In genomic region chr17:15009706-15010413, GRCm38 (mm10) we compare ENCODE assay signal across 8 mouse cellular contexts. TPM values are rescaled to one million over a fixed set of nuclear protein-coding genes. Genes with fewer than 3 reads are reported as not detected.
A peak's percentile ranks its signal among the peaks of the same experiment; 100 is the strongest.
DNase-seq lines count a peak whose midpoint lies in the region; ATAC-seq and TF ChIP-seq lines count a peak whose summit lies in the region.
"Not testable (repeated sequence)": the region's sequence is repeated elsewhere in the genome, so short reads cannot be mapped to it uniquely, and the experiment has no call there.

Gene Gm3435, plus strand, starts transcription at chr17:15010176.

- H3K27me3 ChIP-seq in embryonic facial prominence, embryonic 13.5 days; forebrain, postnatal 0 days (ENCODE audit: insufficient read depth, low read length); hindbrain, embryonic 11.5 days (ENCODE audit: control insufficient read depth, insufficient read depth, low read length); kidney, embryonic 14.5 days (ENCODE audit: control insufficient read depth, insufficient read depth, low read length); liver, embryonic 14.5 days (ENCODE audit: control insufficient read depth, insufficient read depth, low read length); midbrain, embryonic 11.5 days (ENCODE audit: control insufficient read depth, insufficient read depth, low read length); neural tube, embryonic 15.5 days (replicated peaks): not testable (repeated sequence)

- no CpG with 5 or more reads among the region's 60 CpGs for WGBS in embryonic facial prominence, embryonic 13.5 days
- WGBS in forebrain, postnatal 0 days, result no CpG with 5 or more reads among the region's 60 CpGs
- WGBS in hindbrain, embryonic 11.5 days, result no CpG with 5 or more reads among the region's 60 CpGs
- no CpG with 5 or more reads among the region's 60 CpGs for WGBS in kidney, embryonic 14.5 days
- no CpG with 5 or more reads among the region's 60 CpGs for WGBS in liver, embryonic 14.5 days (ENCODE audit: insufficient replicate concordance)
- WGBS in midbrain, embryonic 11.5 days, result no CpG with 5 or more reads among the region's 60 CpGs
- WGBS in neural tube, embryonic 15.5 days, result no CpG with 5 or more reads among the region's 60 CpGs

- not testable (repeated sequence) for H3K9ac ChIP-seq in embryonic facial prominence, embryonic 13.5 days; forebrain, postnatal 0 days; hindbrain, embryonic 11.5 days (ENCODE audit: low read depth, low read length); kidney, embryonic 14.5 days (ENCODE audit: low read depth, low read length); liver, embryonic 14.5 days (replicated peaks); midbrain, embryonic 11.5 days (ENCODE audit: low read length); neural tube, embryonic 15.5 days (replicated peaks)

- not testable (repeated sequence) for TF ChIP-seq EP300 in liver, embryonic 14.5 days (IDR thresholded peaks at IDR 0.05; ENCODE audit: low read depth)

- DNase-seq in forebrain, postnatal 0 days; hindbrain, embryonic 11.5 days (ENCODE audit: low spot score); liver, embryonic 14.5 days (ENCODE audit: low read depth in 3 of 3, low spot score in 3 of 3); midbrain, embryonic 11.5 days (ENCODE audit: low spot score, missing footprints): not testable (repeated sequence)

- H3K4me3 ChIP-seq in embryonic facial prominence, embryonic 13.5 days; forebrain, postnatal 0 days (ENCODE audit: low read depth, low read length); hindbrain, embryonic 11.5 days (ENCODE audit: low read depth, low read length); kidney, embryonic 14.5 days (ENCODE audit: low read length); liver, embryonic 14.5 days (ENCODE audit: insufficient read depth in 1 of 2, low read depth in 2 of 2, low read length in 2 of 2); midbrain, embryonic 11.5 days (ENCODE audit: low read depth, low read length); neural tube, embryonic 15.5 days (replicated peaks): not testable (repeated sequence)

- TF ChIP-seq CTCF in forebrain, postnatal 0 days (IDR thresholded peaks at IDR 0.05; ENCODE audit: low read depth); liver, embryonic 14.5 days (IDR thresholded peaks at IDR 0.05; ENCODE audit: low read depth): not testable (repeated sequence)

- H3K4me1 ChIP-seq in embryonic facial prominence, embryonic 13.5 days; forebrain, postnatal 0 days (ENCODE audit: insufficient read depth); hindbrain, embryonic 11.5 days (replicated peaks; ENCODE audit: control insufficient read depth, insufficient read depth, low read length); kidney, embryonic 14.5 days (ENCODE audit: control insufficient read depth, insufficient read depth, low read length); liver, embryonic 14.5 days (replicated peaks; ENCODE audit: control insufficient read depth in 2 of 2, insufficient read depth in 2 of 2, low read length in 1 of 2); midbrain, embryonic 11.5 days (ENCODE audit: control insufficient read depth, insufficient read depth, low read length); neural tube, embryonic 15.5 days: not testable (repeated sequence)

- H3K9me3 ChIP-seq in embryonic facial prominence, embryonic 13.5 days; forebrain, postnatal 0 days (ENCODE audit: low read length); hindbrain, embryonic 11.5 days (ENCODE audit: control insufficient read depth, low read length); kidney, embryonic 14.5 days (ENCODE audit: control insufficient read depth, low read length); liver, embryonic 14.5 days (ENCODE audit: control insufficient read depth, low read length); midbrain, embryonic 11.5 days (ENCODE audit: control insufficient read depth, low read length); neural tube, embryonic 15.5 days (replicated peaks): not testable (repeated sequence)

- peak; percentile 91 for ATAC-seq in CD4-positive, CD25-positive, alpha-beta regulatory T cell, adult 4 months
- peak; percentile 96 for ATAC-seq in embryonic facial prominence, embryonic 13.5 days (ENCODE audit: insufficient number of reproducible peaks, insufficient read depth, low FRiP score, low TSS enrichment, low read depth)
- peak; percentile 99 for ATAC-seq in forebrain, postnatal 0 days
- peak; percentile 99 for ATAC-seq in hindbrain, embryonic 11.5 days (ENCODE audit: low FRiP score)
- ATAC-seq in kidney, embryonic 14.5 days (ENCODE audit: low FRiP score, low TSS enrichment), result peak; percentile 99
- peak; percentile 96 for ATAC-seq in liver, embryonic 14.5 days (ENCODE audit: insufficient read depth)
- ATAC-seq in midbrain, embryonic 11.5 days (ENCODE audit: low FRiP score), result peak; percentile 98
- ATAC-seq in neural tube, embryonic 15.5 days (ENCODE audit: low FRiP score), result peak; percentile 97

- not testable (repeated sequence) for H3K4me2 ChIP-seq in embryonic facial prominence, embryonic 13.5 days; forebrain, postnatal 0 days (ENCODE audit: low read depth); hindbrain, embryonic 11.5 days (replicated peaks; ENCODE audit: low read depth, low read length); kidney, embryonic 14.5 days (replicated peaks; ENCODE audit: low read depth, low read length); liver, embryonic 14.5 days (ENCODE audit: low read depth); midbrain, embryonic 11.5 days; neural tube, embryonic 15.5 days

- H3K27ac ChIP-seq in embryonic facial prominence, embryonic 13.5 days; forebrain, postnatal 0 days (ENCODE audit: low read depth, low read length); hindbrain, embryonic 11.5 days (ENCODE audit: low read depth, low read length); kidney, embryonic 14.5 days (ENCODE audit: low read depth, low read length); liver, embryonic 14.5 days; midbrain, embryonic 11.5 days (ENCODE audit: low read depth, low read length); neural tube, embryonic 15.5 days (replicated peaks): not testable (repeated sequence)

- not testable (repeated sequence) for H3K36me3 ChIP-seq in embryonic facial prominence, embryonic 13.5 days; forebrain, postnatal 0 days (ENCODE audit: insufficient read depth); hindbrain, embryonic 11.5 days (ENCODE audit: control insufficient read depth, insufficient read depth, low read length); kidney, embryonic 14.5 days (ENCODE audit: control insufficient read depth, insufficient read depth, low read length); liver, embryonic 14.5 days (replicated peaks; ENCODE audit: control insufficient read depth, insufficient read depth, low read depth); midbrain, embryonic 11.5 days (ENCODE audit: control insufficient read depth, insufficient read depth, low read length); neural tube, embryonic 15.5 days

RNA-seq across cellular contexts. Expression of gene Gm3435, which starts in this region (rescaled TPM):
- polyA plus RNA-seq in CD4-positive, CD25-positive, alpha-beta regulatory T cell, adult 4 months (2017; shearing (Covaris generic)), result 10 to 100 TPM in 1 of 2 experiments, 1 to 10 TPM in 1; 9.3 to 14.1 TPM
- 7.4 and 8.8 TPM in 2 replicates for polyA plus RNA-seq in embryonic facial prominence, embryonic 13.5 days (2015; fragmentation: Nextera tagmentation; extraction: Ambion mirVana)
- total RNA-seq in forebrain, postnatal 0 days (2014; rRNA removed), result 4.4 and 5.8 TPM in 2 replicates
- 8.4 and 10.3 TPM in 2 replicates for polyA plus RNA-seq in forebrain, postnatal 0 days (2015; fragmentation: Nextera tagmentation; extraction: Ambion mirVana)
- 8.0 and 10.3 TPM in 2 replicates for polyA plus RNA-seq in hindbrain, embryonic 11.5 days (2014; fragmentation: Nextera tagmentation; extraction: Ambion mirVana)
- 5.2 and 8.2 TPM in 2 replicates for polyA plus RNA-seq in kidney, embryonic 14.5 days (2014; fragmentation: Nextera tagmentation; extraction: Ambion mirVana)
- 1.0 and 2.7 TPM in 2 replicates for polyA plus RNA-seq in liver, embryonic 14.5 days (2012; rRNA removed)
- 2.6 and 3.1 TPM in 2 replicates for polyA plus RNA-seq in liver, embryonic 14.5 days (2014; fragmentation: Nextera tagmentation; extraction: Ambion mirVana)
- 8.0 and 10.3 TPM in 2 replicates for polyA plus RNA-seq in midbrain, embryonic 11.5 days (2014; fragmentation: Nextera tagmentation; extraction: Ambion mirVana)
- polyA plus RNA-seq in neural tube, embryonic 15.5 days (2015; fragmentation: Nextera tagmentation; extraction: Ambion mirVana), result 6.2 and 6.4 TPM in 2 replicates
